Mouse (Mus musculus) Patski (cell line): ENCODE measurements at regions not wholly inside any gene's neighbourhood (a gene's known extent, or its start where the extent isn't known, plus 50 kb on each side); places are given as distances from the start of the nearest gene placed in this dataset.

Experiments
- ATAC-seq: fragments of 100-300 bp; one replicate; pipeline ENCODE4 v1.8.0; 2021
- CTCF ChIA-PET: fragments of 350-600 bp; sonication (Branson Sonifier 250); formaldehyde crosslinking; loops from one replicate; lab custom pipeline; 2022; ENCODE audit warnings: inconsistent platforms; lab: Charles Lee
- POLR2A ChIA-PET: fragments of 350-600 bp; sonication (Branson Sonifier 250); formaldehyde crosslinking; loops from one replicate; lab custom pipeline; 2022; ENCODE audit warnings: antibody characterized with exemption, inconsistent platforms; lab: Charles Lee
- DNase-seq: peaks from one replicate; pipeline ENCODE4 v3.0.0-alpha.2; 2011; ENCODE audit warnings: low read depth, low spot score
- H3K27me3 ChIP-seq: fragments of 371-371 bp; one replicate; pipeline ENCODE4 v1.5.1; 2021
- CTCF ChIP-seq: fragments of 100-300 bp; IDR thresholded peaks from one replicate; pipeline ENCODE4 v1.5.1; 2021
- in situ Hi-C: fragments of 300-500 bp; cut with MboI; formaldehyde crosslinking; loops from 3 replicates; pipeline ENCODE4 v1.11.1; 2018; ENCODE audit warnings: low pct_unique_long_range_greater_than_20kb, mixed read lengths

GRCm38 (mm10) chr13:28629431-28630331, 323.8 kb downstream of the Sox4 start:
- DNase-seq (peak; percentile 24), ATAC-seq (no peak)
- CTCF ChIA-PET: interaction anchor here (4.1 kb wide), 1 partner anchor 11 kb away, joined by 13 read pairs; no protein-coding TSS in a partner anchor
- TF ChIP-seq CTCF: no peak
- POLR2A ChIA-PET: no interaction called here
- no peaks in the 10 kb centered on the region for H3K27me3 ChIP-seq
- in situ Hi-C loops: no loop called here

- no peaks in the 10 kb centered on the region for H3K27me3 ChIP-seq
- in situ Hi-C loops: no loop called here
- no peak for ATAC-seq
- ChIA-PET CTCF (no interaction called here), POLR2A (no interaction called here)
- no peak for DNase-seq
- TF ChIP-seq CTCF: no peak
Observed at GRCm38 (mm10) chr13:28628751-28629150, 324.8 kb downstream of the Sox4 start.

- in situ Hi-C loops: no loop called here
- DNase-seq: no peak
- no peak for TF ChIP-seq CTCF
- no peak for ATAC-seq
- no peaks in the 10 kb centered on the region for H3K27me3 ChIP-seq
- CTCF ChIA-PET: interaction anchor here (1.1 to 3.4 kb wide), 2 partner anchors 8 to 12 kb away, joined by 4 to 13 read pairs; no protein-coding TSS in a partner anchor
- POLR2A ChIA-PET: no interaction called here
Observed at GRCm38 (mm10) chr13:28618961-28619360, 334.6 kb downstream of the Sox4 start.

- no peak for TF ChIP-seq CTCF
- DNase-seq (no peak), ATAC-seq (peak; percentile 31)
- H3K27me3 ChIP-seq: no peaks in the 10 kb centered on the region
- in situ Hi-C loops: no loop called here
- ChIA-PET POLR2A (no interaction called here), CTCF (interaction anchor here (3.4 kb wide), 1 partner anchor 14 kb away, joined by 13 read pairs; no protein-coding TSS in a partner anchor)
Observed at GRCm38 (mm10) chr13:28617503-28617902, 336.0 kb downstream of the Sox4 start.

GRCm38 (mm10) chr13:28616645-28617381, 336.7 kb downstream of the Sox4 start:
- DNase-seq (no peak), ATAC-seq (no peak)
- POLR2A ChIA-PET: no interaction called here
- no peak for TF ChIP-seq CTCF
- CTCF ChIA-PET: no interaction called here
- no peaks in the 10 kb centered on the region for H3K27me3 ChIP-seq
- in situ Hi-C loops: no loop called here

- ChIA-PET CTCF (interaction anchor here (0.7 to 1.3 kb wide), 3 partner anchors 8 to 84 kb away, joined by 3 read pairs; no protein-coding TSS in a partner anchor), POLR2A (interaction anchor here (0.6 kb wide), 2 partner anchors 17 to 80 kb away, joined by 3 to 4 read pairs; no protein-coding TSS in a partner anchor)
- TF ChIP-seq CTCF: no peak
- ATAC-seq: no peak
- in situ Hi-C loops: no loop called here
- DNase-seq: no peak
- no peaks in the 10 kb centered on the region for H3K27me3 ChIP-seq
Observed at GRCm38 (mm10) chr13:28607551-28608114, 345.9 kb downstream of the Sox4 start.

GRCm38 (mm10) chr13:28606651-28607050, 346.9 kb downstream of the Sox4 start:
- no peaks in the 10 kb centered on the region for H3K27me3 ChIP-seq
- no peak for TF ChIP-seq CTCF
- in situ Hi-C loops: no loop called here
- ChIA-PET POLR2A (no interaction called here), CTCF (interaction anchor here (1.3 kb wide), 2 partner anchors 9 to 17 kb away, joined by 3 read pairs; no protein-coding TSS in a partner anchor)
- ATAC-seq: no peak
- no peak for DNase-seq

- DNase-seq (no peak), ATAC-seq (no peak)
- H3K27me3 ChIP-seq: no peaks in the 10 kb centered on the region
- POLR2A ChIA-PET: interaction anchor here (0.7 kb wide), 1 partner anchor 1230 kb away, joined by 3 read pairs; no protein-coding TSS in a partner anchor
- in situ Hi-C loops: no loop called here
- CTCF ChIA-PET: no interaction called here
- TF ChIP-seq CTCF: no peak
Observed at GRCm38 (mm10) chr13:28605833-28606232, 347.7 kb downstream of the Sox4 start.

- DNase-seq: peak; percentile 20
- CTCF ChIA-PET: no interaction called here
- ATAC-seq: peak; percentile 47
- no peak for TF ChIP-seq CTCF
- in situ Hi-C loops: no loop called here
- POLR2A ChIA-PET: interaction anchor here (0.7 kb wide), 1 partner anchor 11 kb away, joined by 3 read pairs; no protein-coding TSS in a partner anchor
- H3K27me3 ChIP-seq: no peaks in the 10 kb centered on the region
Observed at GRCm38 (mm10) chr13:28604016-28604415, 346.7 kb downstream of the Gm11361 start.

- no peak for ATAC-seq
- POLR2A ChIA-PET: no interaction called here
- DNase-seq: no peak
- no peak for TF ChIP-seq CTCF
- CTCF ChIA-PET: no interaction called here
- in situ Hi-C loops: no loop called here
- no peaks in the 10 kb centered on the region for H3K27me3 ChIP-seq
Observed at GRCm38 (mm10) chr13:28600792-28601191, 343.5 kb downstream of the Gm11361 start.
